Mouse (Mus musculus): ENCODE measurements around the gene Pknox1. TPM values are rescaled to one million over a fixed set of nuclear protein-coding genes. Genes with fewer than 3 reads are reported as not detected.

The Pknox1 gene
- polyA plus RNA-seq, 1 experiment from 2014 or later = 16.7 TPM

GRCm38 (mm10) chr17:31557947-31558542 is 6.5 kb upstream of the Pknox1 start:
- no peaks in the 10 kb centered on the region for H3K36me3 ChIP-seq
- H3K4me1 ChIP-seq = peaks cover under 1% of the 10 kb centered on the region; the same call in 1 of the 2 replicates
- H3K27ac ChIP-seq = no peak overlapping the region
- H3K4me3 ChIP-seq = no peak overlapping the region
- 0 out of 2 replicates have a peak, but pooled peaks have one; percentile 13 for ATAC-seq
- no peak overlapping the region for H3K4me2 ChIP-seq
- no peaks in the 10 kb centered on the region for H3K27me3 ChIP-seq (replicated peaks)
- WGBS (ENCODE audit: insufficient replicate concordance) = 65% methylated on average over 10 of the region's 10 CpGs
- no peaks in the 10 kb centered on the region for H3K9me3 ChIP-seq (replicated peaks)
- no peak overlapping the region for H3K9ac ChIP-seq

GRCm38 (mm10) chr17:31559021-31559789 is 5.3 kb upstream of the Pknox1 start:
- WGBS (ENCODE audit: insufficient replicate concordance) = 68% methylated on average over 11 of the region's 11 CpGs
- ATAC-seq = no peak
- Histone ChIP-seq H3K4me1 (peaks cover 8% of the 10 kb centered on the region), H3K9ac (no peak overlapping the region), H3K4me3 (no peak overlapping the region), H3K4me2 (no peak overlapping the region), H3K36me3 (no peaks in the 10 kb centered on the region), H3K27me3 (replicated peaks) (no peaks in the 10 kb centered on the region), H3K9me3 (replicated peaks) (no peaks in the 10 kb centered on the region), H3K27ac (no peak overlapping the region)

DNA sequence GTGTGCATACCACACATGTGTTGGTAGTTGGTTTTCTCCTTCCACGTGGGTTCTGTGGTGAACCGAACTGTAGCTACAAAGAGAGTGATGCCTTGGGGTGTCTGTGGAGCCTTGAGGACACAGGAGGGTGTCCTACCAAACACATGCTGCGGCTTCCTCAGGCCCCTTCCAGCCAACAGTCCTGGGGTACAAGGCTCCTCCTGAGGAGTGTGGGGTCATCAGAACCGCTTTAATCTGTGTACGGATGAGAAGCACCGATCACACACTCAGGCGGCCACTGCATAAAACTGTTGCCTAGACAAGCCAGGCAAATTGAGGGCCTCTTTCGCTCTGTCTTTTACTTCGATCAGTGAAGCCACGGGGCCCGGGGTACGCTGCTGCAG is 911 bp upstream of the Pknox1 start:
- 12% methylated on average over 12 of the region's 12 CpGs for WGBS (ENCODE audit: insufficient replicate concordance)
- ATAC-seq = no peak

DNA sequence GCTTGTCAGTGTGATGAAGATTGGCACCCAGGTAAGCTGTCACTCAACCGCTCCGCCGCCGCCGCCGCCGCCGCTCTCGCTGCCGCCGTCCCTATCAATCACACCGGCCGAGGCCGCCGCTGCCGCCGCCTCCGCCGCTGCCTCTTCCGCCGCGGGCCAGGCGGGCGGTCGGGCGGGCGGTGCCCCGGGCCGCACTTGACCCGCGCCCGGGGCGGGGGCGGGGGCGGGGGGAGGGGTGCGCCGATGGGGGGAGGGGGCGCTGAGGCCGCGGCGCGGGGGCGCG is 265 bp downstream of the Pknox1 start:
- Histone ChIP-seq H3K4me1 (peaks cover 48% of the 10 kb centered on the region), H3K9ac (peak overlapping the region; percentile 92), H3K36me3 (peaks cover 6% of the 10 kb centered on the region; the same call in 1 of the 2 replicates), H3K27ac (peak overlapping the region; percentile 96), H3K9me3 (replicated peaks) (no peaks in the 10 kb centered on the region), H3K4me2 (peak overlapping the region; percentile 92), H3K27me3 (replicated peaks) (no peaks in the 10 kb centered on the region), H3K4me3 (peak overlapping the region; percentile 84)
- WGBS (ENCODE audit: insufficient replicate concordance) = 0% methylated on average over 36 of the region's 44 CpGs
- ATAC-seq = no peak

More for the DNA sequence above, 911 bp upstream of the Pknox1 start:
- Histone ChIP-seq H3K4me2 (peak overlapping the region; percentile 85), H3K4me3 (peak overlapping the region; percentile 58), H3K27ac (peak overlapping the region; percentile 96), H3K27me3 (replicated peaks) (no peaks in the 10 kb centered on the region), H3K36me3 (peaks cover 4% of the 10 kb centered on the region; the same call in 1 of the 2 replicates), H3K9me3 (replicated peaks) (no peaks in the 10 kb centered on the region), H3K4me1 (peaks cover 38% of the 10 kb centered on the region), H3K9ac (peak overlapping the region; percentile 77)

- peak overlapping the region; percentile 92 for H3K9ac ChIP-seq
- H3K36me3 ChIP-seq = peaks cover 6% of the 10 kb centered on the region; the same call in 1 of the 2 replicates
- WGBS (ENCODE audit: insufficient replicate concordance) = 1% methylated on average over 85 of the region's 88 CpGs
- peak; percentile 22 for ATAC-seq
- H3K4me2 ChIP-seq = peak overlapping the region; percentile 92
- peaks cover 50% of the 10 kb centered on the region for H3K4me1 ChIP-seq
- no peaks in the 10 kb centered on the region for H3K27me3 ChIP-seq (replicated peaks)
- peak overlapping the region; percentile 96 for H3K27ac ChIP-seq
- H3K4me3 ChIP-seq = peak overlapping the region; percentile 84
- no peaks in the 10 kb centered on the region for H3K9me3 ChIP-seq (replicated peaks)
Measured at GRCm38 (mm10) chr17:31565141-31566056, 865 bp downstream of the Pknox1 start.

DNA sequence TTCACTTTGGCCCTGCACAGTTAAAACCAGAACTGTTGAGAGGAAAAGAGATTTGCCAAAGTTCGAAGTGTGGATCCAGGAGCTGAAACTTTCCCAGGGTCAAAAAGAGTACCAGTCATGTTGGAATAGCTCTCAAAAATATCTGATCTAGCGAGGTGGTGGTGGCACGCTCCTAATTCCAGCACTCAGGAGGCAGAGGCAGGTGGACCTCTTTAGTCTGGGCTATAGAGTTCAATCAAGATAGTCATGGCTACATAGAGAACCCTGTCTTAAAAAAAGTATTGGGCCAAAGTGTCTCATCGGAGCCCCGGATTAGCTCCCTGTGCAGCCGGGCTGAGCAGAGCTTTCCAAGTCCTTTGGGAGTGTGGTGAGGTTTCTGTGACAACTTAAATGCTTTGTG is 1.7 kb downstream of the Pknox1 start:
- peak overlapping the region; percentile 34; the same call in 1 of the 2 replicates for H3K27ac ChIP-seq
- H3K9ac ChIP-seq = peak overlapping the region; percentile 92
- H3K27me3 ChIP-seq (replicated peaks) = no peaks in the 10 kb centered on the region
- H3K36me3 ChIP-seq = peaks cover 6% of the 10 kb centered on the region; the same call in 1 of the 2 replicates
- peak overlapping the region; percentile 92 for H3K4me2 ChIP-seq
- H3K4me1 ChIP-seq = peaks cover 58% of the 10 kb centered on the region
- H3K4me3 ChIP-seq = peak overlapping the region; percentile 84
- H3K9me3 ChIP-seq (replicated peaks) = no peaks in the 10 kb centered on the region
- 72% methylated on average over 6 of the region's 6 CpGs for WGBS (ENCODE audit: insufficient replicate concordance)
- no peak for ATAC-seq

DNA sequence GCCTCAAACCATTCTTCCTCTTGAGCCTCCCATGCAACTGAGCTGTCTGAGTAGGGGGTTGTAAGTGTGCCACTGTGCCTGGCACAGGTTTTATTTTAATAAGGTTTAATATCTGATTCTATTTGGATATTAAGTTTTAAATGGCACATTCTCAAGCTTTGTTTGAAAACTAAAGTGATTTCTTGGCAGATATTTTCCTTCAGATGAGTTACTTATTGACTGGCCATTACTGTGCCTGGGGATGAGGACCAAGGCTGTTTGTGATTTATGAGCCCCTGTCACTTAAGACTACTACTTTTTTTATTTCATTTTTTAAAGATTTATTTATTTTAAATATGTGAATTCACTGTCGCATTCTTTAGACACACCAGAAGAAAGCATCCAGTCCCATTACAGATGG is 5.2 kb downstream of the Pknox1 start:
- Histone ChIP-seq H3K27me3 (replicated peaks) (no peaks in the 10 kb centered on the region), H3K4me1 (peaks cover 56% of the 10 kb centered on the region), H3K4me2 (no peak overlapping the region), H3K9me3 (replicated peaks) (no peaks in the 10 kb centered on the region), H3K27ac (no peak overlapping the region), H3K9ac (no peak overlapping the region), H3K36me3 (peaks cover 6% of the 10 kb centered on the region; the same call in 1 of the 2 replicates), H3K4me3 (no peak overlapping the region)
- ATAC-seq = no peak
- WGBS (ENCODE audit: insufficient replicate concordance) = 82% methylated on average over 1 of the region's 1 CpGs

- WGBS (ENCODE audit: insufficient replicate concordance) = 78% methylated on average over 9 of the region's 9 CpGs
- Histone ChIP-seq H3K4me2 (no peak overlapping the region), H3K4me3 (no peak overlapping the region), H3K27me3 (replicated peaks) (no peaks in the 10 kb centered on the region), H3K36me3 (peaks cover 6% of the 10 kb centered on the region; the same call in 1 of the 2 replicates), H3K9me3 (replicated peaks) (no peaks in the 10 kb centered on the region), H3K4me1 (peaks cover 58% of the 10 kb centered on the region), H3K9ac (no peak overlapping the region), H3K27ac (no peak overlapping the region)
- ATAC-seq = peak; percentile 69; the same call in 1 of the 2 replicates
Measured at GRCm38 (mm10) chr17:31570321-31570925, 5.9 kb downstream of the Pknox1 start.

- WGBS (ENCODE audit: insufficient replicate concordance) = 85% methylated on average over 5 of the region's 5 CpGs
- H3K4me2 ChIP-seq = no peak overlapping the region
- no peak overlapping the region for H3K9ac ChIP-seq
- peaks cover 54% of the 10 kb centered on the region for H3K4me1 ChIP-seq
- H3K27me3 ChIP-seq (replicated peaks) = no peaks in the 10 kb centered on the region
- no peak overlapping the region for H3K4me3 ChIP-seq
- H3K9me3 ChIP-seq (replicated peaks) = no peaks in the 10 kb centered on the region
- H3K27ac ChIP-seq = no peak overlapping the region
- peaks cover 8% of the 10 kb centered on the region for H3K36me3 ChIP-seq
- no peak for ATAC-seq
Measured at GRCm38 (mm10) chr17:31571689-31572088, 7.2 kb downstream of the Pknox1 start.

DNA sequence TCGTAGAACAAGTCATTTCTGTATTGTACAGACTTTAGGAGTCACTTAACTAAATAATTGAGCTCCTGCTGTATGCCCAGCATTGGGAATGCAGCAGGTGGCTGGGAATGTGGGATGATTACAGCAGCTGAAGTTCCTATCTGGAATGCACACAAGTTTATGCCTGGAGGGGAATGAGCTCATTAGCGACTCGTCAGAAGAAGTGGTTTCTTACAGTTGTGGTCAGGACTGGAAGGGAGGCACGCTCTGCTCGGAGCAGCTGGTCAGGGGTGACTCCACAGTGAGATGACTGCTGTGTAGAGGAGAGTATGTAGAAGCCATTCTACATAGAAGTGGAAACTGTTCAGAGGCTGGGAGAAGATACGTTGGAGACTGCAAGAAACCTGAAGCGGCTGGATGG is 10.1 kb downstream of the Pknox1 start:
- Histone ChIP-seq H3K9ac (no peak overlapping the region), H3K4me3 (no peak overlapping the region), H3K4me1 (peaks cover 31% of the 10 kb centered on the region), H3K36me3 (peaks cover 2% of the 10 kb centered on the region; the same call in 1 of the 2 replicates), H3K27me3 (replicated peaks) (no peaks in the 10 kb centered on the region), H3K9me3 (replicated peaks) (no peaks in the 10 kb centered on the region), H3K27ac (no peak overlapping the region), H3K4me2 (no peak overlapping the region)
- 53% methylated on average over 7 of the region's 7 CpGs for WGBS (ENCODE audit: insufficient replicate concordance)
- ATAC-seq = no peak

DNA sequence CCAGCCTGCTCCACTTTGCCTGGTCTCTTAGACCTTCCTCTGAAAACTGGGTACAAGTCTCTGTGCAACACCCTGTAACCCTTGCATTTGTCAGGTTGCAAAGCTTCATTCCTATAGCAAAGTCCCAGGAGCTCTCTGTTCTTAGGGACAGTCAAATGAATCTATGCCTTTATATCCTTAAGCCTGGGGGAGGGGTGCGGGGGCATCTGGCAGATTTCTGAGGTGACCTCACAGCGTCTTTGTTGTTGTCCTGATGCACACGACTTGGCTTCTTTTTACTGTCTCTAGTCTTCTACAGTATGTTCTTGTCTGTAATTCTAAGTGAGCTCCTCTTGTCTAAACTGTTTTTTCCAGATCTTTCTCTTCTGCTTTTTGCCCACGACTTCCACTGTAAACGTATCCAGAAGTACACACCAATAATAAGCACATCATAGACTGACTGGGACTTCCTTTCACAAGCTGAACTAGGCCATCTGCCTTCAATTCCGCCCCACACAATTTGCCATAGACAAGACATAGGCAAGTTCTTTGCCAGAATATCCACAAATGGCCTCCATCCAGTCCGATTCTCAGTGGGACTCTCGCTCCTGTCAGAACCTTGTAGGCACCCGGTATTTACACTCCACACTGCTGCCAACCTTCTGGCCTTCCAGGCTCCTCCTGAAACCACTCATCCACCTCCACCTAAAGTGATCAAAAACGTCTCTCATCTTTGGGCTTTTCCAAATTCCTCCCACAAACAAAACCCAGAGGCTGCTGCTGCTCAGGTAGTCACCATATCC is 12.1 kb downstream of the Pknox1 start:
- H3K36me3 ChIP-seq = peaks cover 2% of the 10 kb centered on the region; the same call in 1 of the 2 replicates
- H3K27ac ChIP-seq = no peak overlapping the region
- no peak overlapping the region for H3K4me3 ChIP-seq
- WGBS (ENCODE audit: insufficient replicate concordance) = 72% methylated on average over 10 of the region's 10 CpGs
- H3K4me2 ChIP-seq = no peak overlapping the region
- peaks cover 21% of the 10 kb centered on the region; the same call in 1 of the 2 replicates for H3K4me1 ChIP-seq
- no peak for ATAC-seq
- no peaks in the 10 kb centered on the region for H3K9me3 ChIP-seq (replicated peaks)
- no peaks in the 10 kb centered on the region for H3K27me3 ChIP-seq (replicated peaks)
- H3K9ac ChIP-seq = no peak overlapping the region

Measured in liver, embryonic 12.5 days (tissue).